Mouse (Mus musculus): ENCODE results near the gene Aasdh.

DNA sequence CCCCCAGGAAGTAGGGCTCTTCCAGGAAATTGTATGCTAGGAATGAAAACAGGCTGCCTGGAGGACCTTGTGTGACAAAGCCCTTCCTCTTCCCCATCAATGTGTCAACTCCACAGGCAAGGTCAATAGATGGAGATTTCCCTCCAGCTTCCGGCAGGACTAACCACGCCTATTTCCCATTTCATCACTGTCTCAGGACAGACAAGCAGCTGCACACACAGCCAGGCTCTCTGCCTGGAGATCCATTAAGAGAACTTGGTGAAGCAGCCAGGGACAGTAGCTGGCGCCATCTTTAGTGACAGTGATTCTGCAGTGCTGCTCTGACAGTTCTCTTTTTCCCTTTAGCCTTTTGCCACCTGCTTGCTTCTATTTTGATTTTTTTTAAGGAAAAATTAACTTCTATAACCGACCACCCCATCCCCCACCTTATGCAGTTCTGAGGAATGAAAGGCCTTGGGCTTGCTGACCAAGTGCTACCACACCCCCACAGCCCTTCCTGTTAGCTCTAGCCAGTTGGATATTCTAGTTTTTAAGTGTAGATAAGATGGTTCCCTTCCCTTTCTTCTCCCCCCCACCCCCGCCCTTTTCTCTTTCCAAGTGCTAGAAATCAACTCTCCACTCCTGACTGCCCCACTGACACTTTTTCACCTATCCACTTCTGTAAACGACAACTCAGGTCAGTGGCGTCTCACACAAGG lies 24.0 kb upstream of the Aasdh start:
- no peak for TF ChIP-seq MAFK (IDR thresholded peaks at IDR 0.05; ENCODE audit: borderline replicate concordance, low read depth, low read length)
- TF ChIP-seq POLR2AphosphoS2 (IDR thresholded peaks at IDR 0.05; ENCODE audit: low read length): no peak
- no peak for TF ChIP-seq ZMIZ1 (IDR thresholded peaks at IDR 0.05; ENCODE audit: low read depth, low read length)
- no peak for TF ChIP-seq SIN3A (IDR thresholded peaks at IDR 0.05; ENCODE audit: low read length)
- TF ChIP-seq CTCF (IDR thresholded peaks at IDR 0.05 in 2 of 3, conservative IDR thresholded peaks at IDR 0.05 in 1 of 3; ENCODE audit: control insufficient read depth in 1 of 3, insufficient read depth in 1 of 3, low read depth in 2 of 3, low read length in 3 of 3, poor library complexity in 1 of 3, severe bottlenecking in 1 of 3): no peak
- TF ChIP-seq GATA1 (IDR thresholded peaks at IDR 0.05; ENCODE audit: low read depth, low read length): no peak
- TF ChIP-seq RAD21 (IDR thresholded peaks at IDR 0.05; ENCODE audit: low read depth, low read length): no peak
- TF ChIP-seq EP300 (IDR thresholded peaks at IDR 0.05; ENCODE audit: low read depth in 1 of 2, low read length in 2 of 2): no peak

Measured in MEL (cell line).